Mouse (Mus musculus): ENCODE data around the gene Cspg4.

DNA sequence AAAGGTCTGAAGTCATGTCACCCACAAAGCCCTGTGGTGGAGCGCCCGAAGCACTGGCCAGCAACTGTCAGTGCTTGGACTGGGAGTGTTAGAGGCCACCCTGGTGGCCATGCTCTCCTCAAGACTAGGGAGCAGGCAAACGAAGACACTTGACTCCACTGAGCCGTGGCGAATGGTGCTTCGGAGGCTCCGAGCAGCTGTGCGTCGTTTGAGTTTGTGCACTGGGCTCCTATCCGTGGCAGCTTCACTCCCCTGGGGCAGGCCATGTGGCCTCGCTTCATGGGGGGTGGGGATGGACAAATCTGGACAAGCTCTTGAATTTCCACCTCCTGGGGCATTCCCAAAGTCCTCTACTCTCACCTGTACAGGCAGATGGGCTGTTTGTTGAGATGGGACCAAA is 34.6 kb downstream of the Cspg4 start:
- TF ChIP-seq GATA1 (IDR thresholded peaks at IDR 0.05; ENCODE audit: low read length) (no peak), TAL1 (IDR thresholded peaks at IDR 0.05; ENCODE audit: low read length) (no peak)

Data from erythroblast, embryonic 14.5 days (primary cell).